Mouse (Mus musculus) stomach, postnatal 0 days (tissue): Measurements from ENCODE around the gene Ghsr.

Experiments used
- CTCF ChIP-seq: IDR thresholded peaks from 2 replicates; pipeline ENCODE4 v1.5.1; 2016; ENCODE audit warnings: antibody characterized with exemption, low read depth, mild to moderate bottlenecking, moderate library complexity
- EP300 ChIP-seq: optimal IDR thresholded peaks from 2 replicates; pipeline ENCODE3; 2016; ENCODE audit warnings: antibody characterized with exemption

- TF ChIP-seq CTCF (no peak), EP300 (no peak)
These were observed 32.3 kb upstream of the Ghsr start for GRCm38 (mm10) chr3:27338887-27339286.
